ENCODE assay signal across 16 mouse cellular contexts in the genomic region with DNA sequence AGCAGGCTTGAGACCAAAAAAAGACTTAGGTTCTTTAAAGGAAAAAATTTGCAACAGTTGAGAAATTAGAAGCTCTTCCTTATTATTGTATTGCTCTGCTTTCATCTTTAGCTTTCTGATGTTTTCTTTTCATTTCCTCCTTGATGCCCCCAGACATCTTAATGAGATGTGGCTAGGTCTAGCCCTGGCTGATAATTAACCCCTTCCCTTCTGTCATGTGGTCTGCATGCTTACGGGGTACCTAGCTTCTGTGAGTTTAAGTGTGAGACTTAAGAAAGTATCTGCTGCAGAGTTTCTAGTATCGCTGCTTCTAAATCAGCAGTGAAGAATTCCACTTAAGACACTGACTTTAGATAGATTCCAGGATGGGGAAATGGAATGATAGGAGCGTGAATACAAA.
"Had no signal": no experiment of that assay in that cellular context is flagged by ENCODE, and none has a peak within 500 bp of the region (broad histone marks: within the 10 kb centered on the region; RNA-seq: fewer than 3 reads in every experiment).

No protein-coding gene starts in this region.

- H3K4me1 ChIP-seq: neural tube, embryonic 13.5 days; neural tube, embryonic 15.5 days; stomach, embryonic 15.5 days had no signal

- H3K4me2 ChIP-seq: neural tube, embryonic 13.5 days; neural tube, embryonic 15.5 days; stomach, embryonic 15.5 days had no signal

- DNase-seq: retina, postnatal 1 day; right cerebral cortex, adult 18-20 months; right cerebral cortex, postnatal 14 days; right cerebral cortex, postnatal 25 days; right cerebral cortex, postnatal 4 days; spleen, adult 18-20 months; thymus, adult 18-20 months; thymus, adult 2 months; thymus, postnatal 14 days; thymus, postnatal 25 days; thymus, postnatal 36 days; thymus, postnatal 4 days had no signal

- H3K27ac ChIP-seq: neural tube, embryonic 13.5 days; neural tube, embryonic 15.5 days; stomach, embryonic 15.5 days; stomach, postnatal 0 days had no signal

- H3K4me3 ChIP-seq: neural tube, embryonic 13.5 days; neural tube, embryonic 15.5 days; stomach, embryonic 15.5 days had no signal

- H3K9me3 ChIP-seq: neural tube, embryonic 13.5 days; neural tube, embryonic 15.5 days; stomach, embryonic 15.5 days had no signal

- H3K9ac ChIP-seq: neural tube, embryonic 13.5 days; neural tube, embryonic 15.5 days; stomach, embryonic 15.5 days had no signal

- H3K27me3 ChIP-seq: neural tube, embryonic 13.5 days; neural tube, embryonic 15.5 days; stomach, embryonic 15.5 days had no signal

- H3K36me3 ChIP-seq: neural tube, embryonic 13.5 days; neural tube, embryonic 15.5 days; stomach, embryonic 15.5 days had no signal
